Mouse (Mus musculus) CH12.LX (cell line): ENCODE measurements around the gene Zfp981. TPM values are rescaled to one million over a fixed set of nuclear protein-coding genes. Genes with fewer than 3 reads are reported as not detected.
"Not testable (repeated sequence)": the region's sequence is repeated elsewhere in the genome, so short reads cannot be mapped to it uniquely, and the experiment has no call there.

Experiments used
- DNase-seq: peaks from one replicate; pipeline ENCODE4 v3.0.0-alpha.2; 2013; ENCODE audit errors: extremely low read depth
- H3K27ac ChIP-seq: 2 replicates; pipeline ENCODE4 v1.5.1; 2012; ENCODE audit warnings: low read depth, mild to moderate bottlenecking, control low read depth, moderate library complexity; ENCODE audit not compliant: insufficient read depth
- H3K27me3 ChIP-seq: replicated peaks from 2 replicates; pipeline ENCODE3; 2012; ENCODE audit warnings: inconsistent platforms
- H3K36me3 ChIP-seq, 2 experiments: replicated peaks in 1 of 2; 2 replicates each; pipeline versions ENCODE3 to v1.6.1; 2012; ENCODE audit warnings: inconsistent platforms in 1 of 2, low read length in 1 of 2, mild to moderate bottlenecking in 1 of 2, mixed read lengths in 1 of 2, moderate library complexity in 1 of 2; ENCODE audit not compliant: control insufficient read depth in 1 of 2, insufficient read depth in 1 of 2
- H3K4me1 ChIP-seq, 2 experiments: 2 replicates each; pipeline ENCODE4 v1.6.1; 2012; ENCODE audit warnings: inconsistent platforms in 1 of 2, moderate library complexity in 1 of 2; ENCODE audit not compliant: insufficient read depth in 2 of 2, control insufficient read depth in 1 of 2
- H3K4me2 ChIP-seq: 2 replicates; pipeline ENCODE4 v1.6.1; 2012; ENCODE audit warnings: low read depth, mild to moderate bottlenecking, control low read depth; ENCODE audit not compliant: poor library complexity, insufficient read depth, severe bottlenecking
- H3K4me3 ChIP-seq, 3 experiments: fragments of 150-350 bp in 1 of 3; sonication (generic) in 1 of 3; replicated peaks in 1 of 3; 2 replicates each; pipeline versions ENCODE3 to v1.5.1; 2011 to 2012; ENCODE audit warnings: low read depth in 2 of 3, low read length in 2 of 3, mild to moderate bottlenecking in 2 of 3, moderate library complexity in 2 of 3, control low read depth in 1 of 3, improper control_type of control experiment in 1 of 3, inconsistent platforms in 1 of 3, mixed read lengths in 1 of 3; ENCODE audit not compliant: poor library complexity in 1 of 3
- H3K79me2 ChIP-seq: replicated peaks from 2 replicates; pipeline ENCODE4 v1.6.1; 2012; ENCODE audit warnings: mild to moderate bottlenecking, moderate library complexity; ENCODE audit not compliant: control insufficient read depth, poor library complexity, insufficient read depth, severe bottlenecking; ENCODE audit errors: extremely low read depth
- H3K9ac ChIP-seq: 2 replicates; pipeline ENCODE4 v1.6.1; 2012; ENCODE audit warnings: low read depth, mild to moderate bottlenecking, control low read depth, moderate library complexity; ENCODE audit not compliant: insufficient read depth
- H3K9me3 ChIP-seq: replicated peaks from 2 replicates; pipeline ENCODE3; 2012; ENCODE audit warnings: low read length, inconsistent platforms, mixed read lengths
- dilution Hi-C: fragments of 300-500 bp; cut with MboI; formaldehyde crosslinking; loops from 2 replicates; pipeline ENCODE4 v1.14.3; 2020; ENCODE audit warnings: low sequenced_read_pairs; ENCODE audit not compliant: extremely low pct_unique_long_range_greater_than_20kb, extremely low pct_ligation_motif_present
- in situ Hi-C: fragments of 300-500 bp; cut with MboI; formaldehyde crosslinking; loops from 3 replicates; pipeline ENCODE4 v1.14.3; 2019; ENCODE audit warnings: low sequenced_read_pairs, low pct_ligation_motif_present, low pct_unique_long_range_greater_than_20kb, mixed read lengths
- polyA plus RNA-seq: library from polyadenylated mRNA; unstranded; fragments of >175 nt; gene quantifications from 2 replicates; pipeline ENCODE4 v1.2.1, GENCODE M21; 2012; ENCODE audit warnings: low read depth; ENCODE audit not compliant: insufficient read length
- total RNA-seq, 2 experiments: library from RNA; depleted of rRNA; stranded (reverse); fragments of 300-350 nt in 1 of 2; fragments of >200 nt in 1 of 2; gene quantifications; 2 replicates each; pipeline ENCODE4 v1.2.3; 2012 to 2014

The Zfp981 gene
- total and polyA plus RNA-seq, 3 experiments, result not detected

DNA sequence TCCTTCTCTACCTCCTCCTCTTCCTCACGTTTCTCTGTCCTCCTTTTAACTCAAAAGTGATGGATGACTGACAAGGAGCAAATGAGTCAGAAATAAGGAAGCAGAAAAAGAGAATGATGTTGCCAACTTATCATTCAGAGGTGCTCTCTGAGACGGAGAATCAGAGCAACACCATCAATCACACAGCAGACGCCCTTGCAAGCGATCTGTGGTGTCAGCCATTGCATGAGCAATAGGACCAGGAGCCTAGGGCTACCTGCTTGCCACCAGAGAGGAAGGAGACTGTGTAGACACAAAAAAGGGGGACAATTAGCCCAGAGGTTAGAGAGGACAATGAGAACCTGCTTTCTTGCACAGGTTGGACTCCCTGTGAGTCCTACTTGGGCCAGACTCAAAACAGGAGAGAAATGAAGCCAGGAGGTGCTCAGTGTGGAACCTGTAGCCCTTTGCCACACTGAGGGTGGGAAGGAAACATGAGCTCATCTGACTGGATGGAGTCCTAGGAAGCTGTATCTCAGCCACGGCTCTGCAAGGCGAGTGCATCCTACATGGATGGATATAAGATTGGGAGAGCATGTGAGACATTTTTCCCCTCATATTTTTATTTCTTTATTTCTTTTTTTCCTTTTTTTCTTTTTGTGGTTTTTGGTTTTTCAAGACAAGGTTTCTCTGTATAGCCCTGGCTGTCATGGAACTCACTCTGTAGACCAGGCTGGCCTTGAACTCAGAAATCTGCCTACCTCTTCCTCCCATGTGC is 16.5 kb upstream of the Zfp981 start:
- H3K27me3 ChIP-seq, H3K4me3 ChIP-seq, in situ Hi-C loops, H3K4me2 ChIP-seq, H3K4me1 ChIP-seq, H3K9ac ChIP-seq, H3K36me3 ChIP-seq, H3K27ac ChIP-seq, DNase-seq, dilution Hi-C loops, H3K79me2 ChIP-seq: not testable (repeated sequence)
- peaks cover 24% of the 10 kb centered on the region for H3K9me3 ChIP-seq

GRCm38 (mm10) chr4:146486753-146487152 is 15.1 kb upstream of the Zfp981 start:
- H3K9me3 ChIP-seq, result peaks cover 17% of the 10 kb centered on the region
- H3K4me1 ChIP-seq, in situ Hi-C loops, H3K9ac ChIP-seq, H3K4me2 ChIP-seq, H3K36me3 ChIP-seq, DNase-seq, H3K27me3 ChIP-seq, H3K4me3 ChIP-seq, H3K27ac ChIP-seq, H3K79me2 ChIP-seq, dilution Hi-C loops: not testable (repeated sequence)

- H3K4me2 ChIP-seq, H3K36me3 ChIP-seq, H3K9ac ChIP-seq, in situ Hi-C loops, H3K4me1 ChIP-seq, H3K4me3 ChIP-seq, dilution Hi-C loops, H3K27ac ChIP-seq, DNase-seq, H3K27me3 ChIP-seq, H3K79me2 ChIP-seq: not testable (repeated sequence)
- H3K9me3 ChIP-seq, result peaks cover 27% of the 10 kb centered on the region
Observed at GRCm38 (mm10) chr4:146489196-146489595, 12.6 kb upstream of the Zfp981 start.

GRCm38 (mm10) chr4:146491993-146492392 is 9.8 kb upstream of the Zfp981 start:
- H3K4me1 ChIP-seq, result not testable (repeated sequence)

More at GRCm38 (mm10) chr4:146491993-146492392, 9.8 kb upstream of the Zfp981 start:
- H3K79me2 ChIP-seq, dilution Hi-C loops, H3K36me3 ChIP-seq, H3K27ac ChIP-seq, DNase-seq, H3K4me2 ChIP-seq, H3K9ac ChIP-seq, in situ Hi-C loops, H3K4me3 ChIP-seq, H3K27me3 ChIP-seq: not testable (repeated sequence)
- H3K9me3 ChIP-seq, result peaks cover 23% of the 10 kb centered on the region
